31 mouse cellular contexts compared by ENCODE assay signal in the genomic region with DNA sequence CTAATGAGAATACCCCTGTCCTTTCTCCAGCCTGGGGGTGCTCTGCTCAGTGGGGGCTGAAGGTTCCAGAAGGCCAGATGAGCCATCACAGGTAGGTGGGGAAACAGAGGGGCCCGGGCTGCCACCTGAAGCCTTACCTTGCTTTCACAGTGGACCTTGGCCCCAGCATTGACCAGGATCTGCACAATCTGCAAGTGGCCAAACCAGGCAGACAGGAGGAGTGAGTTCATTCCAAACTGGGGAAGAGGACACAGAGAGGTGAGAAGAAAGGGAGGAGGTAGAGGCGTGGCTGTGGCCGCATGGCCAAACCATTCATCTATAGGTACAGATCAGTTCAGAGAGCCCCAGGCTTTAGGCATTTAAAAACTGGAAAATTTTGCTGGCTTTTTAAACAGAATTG. TPM values are rescaled to one million over a fixed set of nuclear protein-coding genes. Genes with fewer than 3 reads are reported as not detected.
A peak's percentile ranks its signal among the peaks of the same experiment; 100 is the strongest.
DNase-seq lines count a peak whose midpoint lies in the region; ATAC-seq and TF ChIP-seq lines count a peak whose summit lies in the region.
"Had no signal": no experiment of that assay in that cellular context is flagged by ENCODE, and none has a peak within 500 bp of the region (broad histone marks: within the 10 kb centered on the region; RNA-seq: fewer than 3 reads in every experiment).

No protein-coding gene starts in this region.

- no peak overlapping the region for H3K4me2 ChIP-seq in intestine, embryonic 14.5 days (ENCODE audit: low read length)
- H3K4me2 ChIP-seq in intestine, embryonic 16.5 days (ENCODE audit: low read depth, low read length), result no peak overlapping the region
- H3K4me2 ChIP-seq in stomach, embryonic 15.5 days, result no peak overlapping the region
- H3K4me2 ChIP-seq: embryonic facial prominence, embryonic 15.5 days; heart, embryonic 12.5 days; heart, embryonic 15.5 days; hindbrain, embryonic 12.5 days; hindbrain, embryonic 15.5 days had no signal

- H3K9ac ChIP-seq in intestine, embryonic 14.5 days (ENCODE audit: low read length), result no peak overlapping the region
- no peak overlapping the region for H3K9ac ChIP-seq in intestine, embryonic 16.5 days (ENCODE audit: low read depth, low read length)
- H3K9ac ChIP-seq in stomach, embryonic 15.5 days, result no peak overlapping the region
- H3K9ac ChIP-seq: embryonic facial prominence, embryonic 15.5 days; forebrain, postnatal 0 days; heart, embryonic 12.5 days; heart, embryonic 15.5 days; hindbrain, embryonic 12.5 days; hindbrain, embryonic 15.5 days had no signal

- intact Hi-C loops in left cerebral cortex, adult 2 months (cut with DNase I), result no loop called here

- no peaks in the 10 kb centered on the region for H3K4me1 ChIP-seq in intestine, embryonic 14.5 days (replicated peaks; ENCODE audit: control insufficient read depth, insufficient read depth, low read length)
- H3K4me1 ChIP-seq in intestine, embryonic 16.5 days (ENCODE audit: control insufficient read depth, insufficient read depth, low read length), result peaks cover 7% of the 10 kb centered on the region; the same call in 1 of the 2 replicates
- H3K4me1 ChIP-seq in stomach, embryonic 15.5 days, result no peaks in the 10 kb centered on the region
- H3K4me1 ChIP-seq: embryonic facial prominence, embryonic 15.5 days had no signal

- WGBS in intestine, embryonic 14.5 days, result 61% methylated on average over 3 of the region's 3 CpGs
- WGBS in intestine, embryonic 16.5 days, result 72% methylated on average over 3 of the region's 3 CpGs
- 64% methylated on average over 3 of the region's 3 CpGs for WGBS in stomach, embryonic 15.5 days

- peak; percentile 61; the same call in 1 of the 2 replicates for ATAC-seq in intestine, embryonic 14.5 days (replicated peaks; ENCODE audit: low FRiP score, low TSS enrichment, low read depth)
- ATAC-seq in intestine, embryonic 16.5 days, result peak; percentile 76
- ATAC-seq in stomach, embryonic 15.5 days (ENCODE audit: insufficient read depth, low FRiP score, low read depth), result peak; percentile 67; the same call in 1 of the 2 replicates
- ATAC-seq: forebrain, embryonic 14.5 days; forebrain, postnatal 0 days had no signal

- DNase-seq in urinary bladder, adult 18-20 months (ENCODE audit: low spot score in 2 of 2), result peak; percentile 38 to 56
- DNase-seq in urinary bladder, postnatal 4 days (ENCODE audit: low spot score in 2 of 2), result no peak
- DNase-seq in intestine, embryonic 14.5 days (ENCODE audit: low spot score), result peak; percentile 72
- no peak for DNase-seq in MN1 (ENCODE audit: low spot score)
- no peak for DNase-seq in left cerebral cortex, adult 2 months (ENCODE audit: extremely low spot score in 1 of 2, low spot score in 2 of 2)
- no peak for DNase-seq in cerebellum, adult 11-12 months
- DNase-seq: adrenal gland, adult 2 months; adrenal gland, postnatal 14 days; B cell, adult 2 months; cerebellum, adult 11 months; cerebellum, adult 8-10 months; cerebellum, postnatal 10 days; cerebellum, postnatal 36 days; embryo, embryonic 11 days; forebrain, postnatal 0 days; gastrocnemius, adult 2 months; gastrocnemius, postnatal 25 days; heart, adult 18-20 months; heart, postnatal 10 days had no signal

- H3K36me3 ChIP-seq in intestine, embryonic 14.5 days (ENCODE audit: control insufficient read depth, insufficient read depth, low read length), result no peaks in the 10 kb centered on the region
- no peaks in the 10 kb centered on the region for H3K36me3 ChIP-seq in intestine, embryonic 16.5 days (ENCODE audit: control insufficient read depth, insufficient read depth, low read length)
- H3K36me3 ChIP-seq in stomach, embryonic 15.5 days, result no peaks in the 10 kb centered on the region
- H3K36me3 ChIP-seq: embryonic facial prominence, embryonic 15.5 days; G1E; heart, embryonic 12.5 days; heart, embryonic 15.5 days; hindbrain, embryonic 12.5 days; hindbrain, embryonic 15.5 days had no signal

- H3K4me3 ChIP-seq in intestine, embryonic 14.5 days (ENCODE audit: low read depth, low read length), result no peak overlapping the region
- no peak overlapping the region for H3K4me3 ChIP-seq in intestine, embryonic 16.5 days (ENCODE audit: low read length)
- no peak overlapping the region for H3K4me3 ChIP-seq in stomach, embryonic 15.5 days (replicated peaks)
- H3K4me3 ChIP-seq in left cerebral cortex, adult 2 months, result no peak overlapping the region
- H3K4me3 ChIP-seq: embryonic facial prominence, embryonic 15.5 days; gastrocnemius, adult 2 months; heart, embryonic 12.5 days; heart, embryonic 15.5 days; hindbrain, embryonic 12.5 days; hindbrain, embryonic 15.5 days had no signal

- H3K27ac ChIP-seq in intestine, embryonic 14.5 days (ENCODE audit: low read depth), result no peak overlapping the region
- H3K27ac ChIP-seq in intestine, embryonic 16.5 days (ENCODE audit: low read length), result no peak overlapping the region
- H3K27ac ChIP-seq in stomach, embryonic 15.5 days, result no peak overlapping the region
- no peak overlapping the region for H3K27ac ChIP-seq in left cerebral cortex, adult 2 months
- H3K27ac ChIP-seq: embryonic facial prominence, embryonic 15.5 days; gastrocnemius, adult 2 months; heart, embryonic 15.5 days; hindbrain, embryonic 12.5 days; hindbrain, embryonic 15.5 days had no signal

- TF ChIP-seq CTCF in left cerebral cortex, adult 2 months (IDR thresholded peaks at IDR 0.05), result no peak

- no peaks in the 10 kb centered on the region for H3K27me3 ChIP-seq in intestine, embryonic 14.5 days (replicated peaks; ENCODE audit: control insufficient read depth, insufficient read depth, low read length)
- H3K27me3 ChIP-seq in intestine, embryonic 16.5 days (replicated peaks; ENCODE audit: control insufficient read depth, insufficient read depth, low read length), result no peaks in the 10 kb centered on the region
- no peaks in the 10 kb centered on the region for H3K27me3 ChIP-seq in stomach, embryonic 15.5 days (replicated peaks)
- H3K27me3 ChIP-seq: embryonic facial prominence, embryonic 15.5 days; hindbrain, embryonic 12.5 days; hindbrain, embryonic 15.5 days had no signal

- no peaks in the 10 kb centered on the region for H3K9me3 ChIP-seq in intestine, embryonic 14.5 days (ENCODE audit: control insufficient read depth, low read length)
- no peaks in the 10 kb centered on the region for H3K9me3 ChIP-seq in intestine, embryonic 16.5 days (ENCODE audit: control insufficient read depth, low read length)
- no peaks in the 10 kb centered on the region for H3K9me3 ChIP-seq in stomach, embryonic 15.5 days
- H3K9me3 ChIP-seq: embryonic facial prominence, embryonic 15.5 days; G1E; heart, embryonic 12.5 days; heart, embryonic 15.5 days; hindbrain, embryonic 12.5 days; hindbrain, embryonic 15.5 days had no signal

RNA-seq across cellular contexts. Expression of a gene that starts 7.5 kb away (rescaled TPM):
- not detected in 2 replicates for polyA plus RNA-seq in intestine, embryonic 14.5 days (2014; fragmentation: Nextera tagmentation; extraction: Ambion mirVana)
- not detected in 2 replicates for polyA plus RNA-seq in intestine, embryonic 16.5 days (2015; fragmentation: Nextera tagmentation; extraction: Ambion mirVana)
- 0.14 TPM in 1 of 2 replicates, not detected in the other for polyA plus RNA-seq in stomach, embryonic 15.5 days (2015; fragmentation: Nextera tagmentation; extraction: Ambion mirVana)
- total RNA-seq in left cerebral cortex, adult 2 months (2021), result 1 to 10 TPM; 2.7 to 3.5 TPM
- total RNA-seq: adrenal gland, postnatal 14 days; CH12.LX; gastrocnemius, adult 2 months; gastrocnemius, postnatal 25 days; heart, adult 18-20 months; hematopoietic stem cell, adult 5-6 weeks had no signal
- polyA plus RNA-seq: embryonic facial prominence, embryonic 11.5 days; forebrain, embryonic 14.5 days; G1E; heart, embryonic 12.5 days; heart, embryonic 15.5 days; hindbrain, embryonic 12.5 days had no signal

RNA-seq across cellular contexts. Expression of a gene that starts 51.8 kb away (rescaled TPM):
- polyA plus RNA-seq in intestine, embryonic 14.5 days (2014; fragmentation: Nextera tagmentation; extraction: Ambion mirVana), result 85.9 and 92.8 TPM in 2 replicates
- 95.1 and 107 TPM in 2 replicates for polyA plus RNA-seq in intestine, embryonic 16.5 days (2015; fragmentation: Nextera tagmentation; extraction: Ambion mirVana)
- polyA plus RNA-seq in stomach, embryonic 15.5 days (2015; fragmentation: Nextera tagmentation; extraction: Ambion mirVana), result 79.4 and 79.6 TPM in 2 replicates
- 10 to 100 TPM; 25.9 to 30.9 TPM for total RNA-seq in left cerebral cortex, adult 2 months (2021)

Comparison
In these comparisons a context has a peak if more than half of its experiments do, and no peak if none do; other contexts are left out.
1. DNase-seq: peak in urinary bladder, adult 18-20 months (2 of 2) and intestine, embryonic 14.5 days (single experiment); none in urinary bladder, postnatal 4 days (0 of 2), MN1 (single experiment), left cerebral cortex, adult 2 months (0 of 2) and cerebellum, adult 11-12 months (single experiment).
2. Peak in every context shown above with its lines, with median percentiles within 50 percentile points of each other: ATAC-seq.